ENCODE assay signal across 8 mouse cellular contexts in genomic region chr1:136466143-136466811, GRCm38 (mm10). TPM values are rescaled to one million over a fixed set of nuclear protein-coding genes. Genes with fewer than 3 reads are reported as not detected.
DNase-seq lines count a peak whose midpoint lies in the region; ATAC-seq lines count a peak whose summit lies in the region.

Gene Kif14 (plus strand): TSS chr1:136466343.

- H3K27me3 ChIP-seq in hindbrain, embryonic 11.5 days (ENCODE audit: control insufficient read depth, insufficient read depth, low read length): no peaks in the 10 kb centered on the region

- no peaks in the 10 kb centered on the region for H3K9me3 ChIP-seq in hindbrain, embryonic 11.5 days (ENCODE audit: control insufficient read depth, low read length)

- WGBS in hindbrain, embryonic 11.5 days: under 1% methylated on average over 52 of the region's 52 CpGs

- H3K9ac ChIP-seq in hindbrain, embryonic 11.5 days (ENCODE audit: low read depth, low read length): peak within 1 kb of the TSS; percentile 64

- peak within 1 kb of the TSS; percentile 87 for H3K4me2 ChIP-seq in hindbrain, embryonic 11.5 days (replicated peaks; ENCODE audit: low read depth, low read length)

- 0 out of 2 replicates have a peak within 1 kb of the TSS, but pooled peaks have one; percentile 47 for H3K27ac ChIP-seq in hindbrain, embryonic 11.5 days (ENCODE audit: low read depth, low read length)

- DNase-seq in MN1 (ENCODE audit: low spot score): peak; percentile 97
- DNase-seq in cerebellum, adult 9-10 months: peak; percentile 81
- peak; percentile 99 for DNase-seq in hindbrain, embryonic 11.5 days (ENCODE audit: low spot score)
- peak; percentile 93 to 94 for DNase-seq in layer of hippocampus, postnatal 10 days (ENCODE audit: low spot score in 2 of 2)
- peak; percentile 97 for DNase-seq in lung, postnatal 10 days
- DNase-seq in ovary, postnatal 36 days (ENCODE audit: low spot score): peak; percentile 93
- DNase-seq in thymus, postnatal 25 days: peak; percentile 96

- H3K4me3 ChIP-seq in hindbrain, embryonic 11.5 days (ENCODE audit: low read depth, low read length): peak within 1 kb of the TSS; percentile 70

- no peaks in the 10 kb centered on the region for H3K4me1 ChIP-seq in hindbrain, embryonic 11.5 days (replicated peaks; ENCODE audit: control insufficient read depth, insufficient read depth, low read length)

- H3K36me3 ChIP-seq in hindbrain, embryonic 11.5 days (ENCODE audit: control insufficient read depth, insufficient read depth, low read length): no peaks in the 10 kb centered on the region

- ATAC-seq in frontal cortex, adult (ENCODE audit: low TSS enrichment): peak; percentile 96
- peak; percentile 97 for ATAC-seq in hindbrain, embryonic 11.5 days (ENCODE audit: low FRiP score)

RNA-seq across cellular contexts. Expression of gene Kif14, which starts in this region (rescaled TPM):
- polyA plus RNA-seq in hindbrain, embryonic 11.5 days (2014; fragmentation: Nextera tagmentation; extraction: Ambion mirVana): 8.1 and 11.7 TPM in 2 replicates
- total RNA-seq in layer of hippocampus, postnatal 10 days (2021): 1 to 10 TPM; 1.4 to 1.6 TPM

Comparison
In these comparisons a context has a peak if more than half of its experiments do, and no peak if none do; other contexts are left out.
1. Peak in every context shown above with its lines: DNase-seq, ATAC-seq, H3K4me3 ChIP-seq and H3K27ac ChIP-seq.